Mouse (Mus musculus) heart, adult 2 months (tissue): ENCODE data around the gene Pold2. TPM values are rescaled to one million over a fixed set of nuclear protein-coding genes. Genes with fewer than 3 reads are reported as not detected.

Experiments
- DNase-seq, 2 experiments: peaks; one replicate each; pipeline ENCODE4 v3.0.0; 2021
- H3K27ac ChIP-seq: fragments of 200-600 bp; 2 replicates; pipeline ENCODE4 v1.8.1; 2022
- H3K27me3 ChIP-seq: fragments of 200-500 bp; 2 replicates; pipeline ENCODE4 v1.6.1; 2012; ENCODE audit warnings: mild to moderate bottlenecking, low read length, inconsistent platforms, mixed read lengths; ENCODE audit not compliant: control insufficient read depth, insufficient read depth
- H3K36me3 ChIP-seq: fragments of 200-500 bp; 2 replicates; pipeline ENCODE4 v1.6.1; 2012; ENCODE audit warnings: low read length, inconsistent platforms; ENCODE audit not compliant: control insufficient read depth, insufficient read depth
- H3K4me1 ChIP-seq: fragments of 200-500 bp; 2 replicates; pipeline ENCODE4 v1.6.1; 2011; ENCODE audit warnings: low read length; ENCODE audit not compliant: control insufficient read depth, insufficient read depth
- H3K4me3 ChIP-seq: fragments of 200-600 bp; 2 replicates; pipeline ENCODE4 v1.8.1; 2022
- H3K79me2 ChIP-seq: fragments of 200-500 bp; replicated peaks from 2 replicates; pipeline ENCODE4 v1.6.1; 2012; ENCODE audit warnings: mild to moderate bottlenecking, inconsistent platforms, low read length, moderate library complexity, mixed read lengths; ENCODE audit not compliant: control insufficient read depth, insufficient read depth
- H3K9ac ChIP-seq: fragments of 200-500 bp; 2 replicates; pipeline ENCODE4 v1.6.1; 2012; ENCODE audit warnings: low read depth, mild to moderate bottlenecking, control low read depth, inconsistent platforms, low read length, mixed read lengths
- CTCF ChIP-seq: fragments of 200-600 bp; IDR thresholded peaks from 2 replicates; pipeline ENCODE4 v1.8.1; 2022; ENCODE audit warnings: antibody characterized with exemption, mild to moderate bottlenecking, moderate library complexity
- EP300 ChIP-seq: fragments of 200-500 bp; IDR thresholded peaks from 2 replicates; pipeline ENCODE4 v1.6.1; 2011; ENCODE audit warnings: low read depth, low read length, control low read depth; ENCODE audit not compliant: insufficient read depth
- POLR2A ChIP-seq: fragments of 200-500 bp; IDR thresholded peaks from 2 replicates; pipeline ENCODE4 v1.6.1; 2011; ENCODE audit warnings: mild to moderate bottlenecking, low read depth, low read length, control low read depth; ENCODE audit not compliant: insufficient read depth
- WGBS: fragments of 180-500 bp; shearing (Covaris S2); methylation state at CpG from one replicate; pipeline ENCODE4 v1.1.7; 2018; 5-methylcytosine and 5-hydroxymethylcytosine counted together
- intact Hi-C: fragments of 180-260 bp; cut with DNase I; formaldehyde crosslinking; loops from one replicate; pipeline ENCODE4 v1.15.1; 2025
- polyA plus RNA-seq: library from polyadenylated mRNA; depleted of rRNA; stranded (reverse); fragments of >200 nt; gene quantifications from 2 replicates; pipeline ENCODE4 v1.2.3, GENCODE M21; 2012
- total RNA-seq, 2 experiments: library from RNA; stranded (reverse); gene quantifications; 2 replicates each; pipeline ENCODE4 v1.2.3; 2021

Gene Pold2
- total and polyA plus RNA-seq, 3 experiments = 30.9 to 58.1 (median 42.6) TPM

- Histone ChIP-seq H3K36me3 (no peaks in the 10 kb centered on the region), H3K27me3 (no peaks in the 10 kb centered on the region), H3K79me2 (no peaks in the 10 kb centered on the region), H3K9ac (peak overlapping the region; percentile 29; the same call in 1 of the 2 replicates), H3K27ac (peak overlapping the region; percentile 65), H3K4me3 (no peak overlapping the region), H3K4me1 (peaks cover 6% of the 10 kb centered on the region; the same call in 1 of the 2 replicates)
- DNase-seq = peak in 1 of 2 experiments; percentile 54
- TF ChIP-seq CTCF (no peak), EP300 (peak; percentile 35; the same call in 1 of the 2 replicates), POLR2A (peak; percentile 43; the same call in 1 of the 2 replicates)
- intact Hi-C loops = no loop called here
- 38% methylated on average over 8 of the region's 8 CpGs for WGBS
Observed at GRCm38 (mm10) chr11:5916178-5916548, 38.1 kb upstream of the Pold2 start.

GRCm38 (mm10) chr11:5915429-5916177 lies 37.5 kb upstream of the Pold2 start:
- Histone ChIP-seq H3K9ac (no peak overlapping the region), H3K4me1 (peaks cover 6% of the 10 kb centered on the region; the same call in 1 of the 2 replicates), H3K79me2 (no peaks in the 10 kb centered on the region), H3K36me3 (no peaks in the 10 kb centered on the region), H3K27ac (peak overlapping the region; percentile 65), H3K4me3 (no peak overlapping the region), H3K27me3 (no peaks in the 10 kb centered on the region)
- TF ChIP-seq EP300 = peak; percentile 66; the same call in 1 of the 2 replicates
- TF ChIP-seq POLR2A = no peak
- DNase-seq = peak; percentile 59 to 73
- intact Hi-C loops = loop anchor here (2.0 kb wide), 1 partner anchor 29 kb away; no protein-coding TSS in a partner anchor
- 26% methylated on average over 5 of the region's 5 CpGs for WGBS

- Histone ChIP-seq H3K36me3 (no peaks in the 10 kb centered on the region), H3K79me2 (no peaks in the 10 kb centered on the region), H3K27ac (peak overlapping the region; percentile 65), H3K4me1 (peaks cover 6% of the 10 kb centered on the region; the same call in 1 of the 2 replicates), H3K9ac (no peak overlapping the region), H3K27me3 (no peaks in the 10 kb centered on the region), H3K4me3 (no peak overlapping the region)
- 42% methylated on average over 5 of the region's 5 CpGs for WGBS
- DNase-seq = peak; percentile 33 to 36
- TF ChIP-seq CTCF (no peak), EP300 (0 out of 2 replicates have a peak, but pooled peaks have one; percentile 37), POLR2A (no peak)
- intact Hi-C loops = loop anchor here (2.0 kb wide), 1 partner anchor 28 kb away; no protein-coding TSS in a partner anchor
Observed at GRCm38 (mm10) chr11:5914940-5915339, 36.8 kb upstream of the Pold2 start.

DNA sequence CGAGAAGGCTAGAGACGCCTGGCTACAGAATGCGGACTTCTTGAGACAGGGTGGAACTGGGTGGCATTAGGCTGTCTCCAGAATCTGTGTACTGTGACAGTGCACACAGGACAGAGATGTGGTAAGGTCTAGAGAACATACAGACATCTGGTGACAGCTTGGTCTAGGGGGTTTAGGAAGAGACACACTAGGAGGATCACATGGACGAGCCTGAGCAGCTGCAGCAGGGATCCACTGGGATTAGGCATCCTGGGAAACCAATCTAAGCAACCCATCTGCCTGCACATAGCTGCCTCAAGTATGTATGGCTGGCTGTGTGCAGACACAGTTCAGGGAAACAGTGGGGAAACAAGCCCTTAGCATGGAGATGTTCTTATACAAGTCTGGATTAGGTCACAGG lies 35.8 kb upstream of the Pold2 start:
- Histone ChIP-seq H3K36me3 (no peaks in the 10 kb centered on the region), H3K9ac (no peak overlapping the region), H3K27me3 (no peaks in the 10 kb centered on the region), H3K27ac (no peak overlapping the region; the same call in 1 of the 2 replicates), H3K4me1 (peaks cover 6% of the 10 kb centered on the region; the same call in 1 of the 2 replicates), H3K4me3 (no peak overlapping the region), H3K79me2 (no peaks in the 10 kb centered on the region)
- intact Hi-C loops = loop anchor here (2.0 kb wide), 1 partner anchor 27 kb away; no protein-coding TSS in a partner anchor
- no peak for DNase-seq
- WGBS = 79% methylated on average over 4 of the region's 4 CpGs
- TF ChIP-seq CTCF (no peak), POLR2A (no peak), EP300 (no peak)

DNA sequence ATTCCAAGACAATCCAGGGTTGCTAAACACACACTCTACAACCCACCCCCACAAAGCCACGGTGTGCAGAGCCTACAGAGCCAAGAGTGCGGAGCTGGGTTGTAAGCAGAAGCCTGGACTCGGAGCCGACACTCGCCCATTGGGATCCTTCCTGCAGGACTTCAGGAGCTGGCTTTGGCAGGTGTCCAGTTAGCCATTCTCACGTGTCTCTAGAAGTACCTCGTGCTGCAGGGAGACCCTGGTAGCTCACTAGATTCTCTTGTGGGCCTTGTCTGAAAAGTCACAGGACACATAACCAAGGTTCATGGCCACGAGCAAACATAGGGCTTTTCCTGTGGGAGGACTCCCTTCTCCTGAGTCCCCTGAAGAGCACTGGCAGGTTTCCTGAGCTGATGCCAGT lies 35.2 kb upstream of the Pold2 start:
- Histone ChIP-seq H3K9ac (no peak overlapping the region), H3K4me1 (peaks cover 6% of the 10 kb centered on the region; the same call in 1 of the 2 replicates), H3K27ac (no peak overlapping the region), H3K4me3 (no peak overlapping the region), H3K27me3 (no peaks in the 10 kb centered on the region), H3K79me2 (no peaks in the 10 kb centered on the region), H3K36me3 (no peaks in the 10 kb centered on the region)
- TF ChIP-seq EP300 = no peak
- TF ChIP-seq CTCF = no peak
- no peak for TF ChIP-seq POLR2A
- intact Hi-C loops = no loop called here
- 39% methylated on average over 8 of the region's 8 CpGs for WGBS
- DNase-seq = no peak

GRCm38 (mm10) chr11:5912635-5913034 lies 34.5 kb upstream of the Pold2 start:
- Histone ChIP-seq H3K9ac (no peak overlapping the region; the same call in 1 of the 2 replicates), H3K4me3 (no peak overlapping the region), H3K27me3 (no peaks in the 10 kb centered on the region), H3K36me3 (no peaks in the 10 kb centered on the region), H3K79me2 (no peaks in the 10 kb centered on the region), H3K27ac (no peak overlapping the region), H3K4me1 (peaks cover 6% of the 10 kb centered on the region; the same call in 1 of the 2 replicates)
- intact Hi-C loops = no loop called here
- no peak for TF ChIP-seq EP300
- peak; percentile 82 for TF ChIP-seq CTCF
- no peak for TF ChIP-seq POLR2A
- peak; percentile 65 to 68 for DNase-seq
- 29% methylated on average over 5 of the region's 5 CpGs for WGBS
